Mouse (Mus musculus): Measurements from ENCODE around the gene Zfp800. TPM values are rescaled to one million over a fixed set of nuclear protein-coding genes. Genes with fewer than 3 reads are reported as not detected.

The Zfp800 gene
- polyA plus RNA-seq, 1 experiment from 2014 or later: 17.8 TPM

DNA sequence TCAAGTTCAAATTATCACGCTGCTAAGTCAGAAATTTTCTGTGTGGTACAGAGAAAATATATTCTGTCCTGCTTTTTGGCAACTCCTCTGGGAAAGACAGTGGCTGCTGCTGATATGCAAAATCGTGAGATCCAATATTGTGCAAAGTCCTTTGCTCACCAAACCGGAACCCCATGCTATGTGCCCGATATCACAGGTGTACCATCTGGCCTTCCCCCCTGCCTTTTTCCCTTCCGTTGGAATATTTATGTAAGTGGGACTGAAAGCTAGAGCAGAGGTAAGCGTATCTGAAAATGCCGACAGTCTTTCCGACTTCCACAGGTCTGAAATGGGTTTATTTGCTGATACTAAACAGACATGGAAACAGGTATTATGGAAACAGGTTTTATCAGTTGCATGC is 179.4 kb downstream of the Zfp800 start:
- H3K4me3 ChIP-seq: no peak overlapping the region
- H3K36me3 ChIP-seq (replicated peaks): no peaks in the 10 kb centered on the region
- H3K27me3 ChIP-seq (replicated peaks; ENCODE audit: low read depth, poor library complexity, severe bottlenecking): peaks cover 7% of the 10 kb centered on the region
- 91% methylated on average over 8 of the region's 8 CpGs for WGBS
- no peaks in the 10 kb centered on the region; the same call in 1 of the 2 replicates for H3K4me1 ChIP-seq
- DNase-seq (ENCODE audit: low spot score): no peak
- H3K27ac ChIP-seq (replicated peaks): no peak overlapping the region
- H3K9me3 ChIP-seq: no peaks in the 10 kb centered on the region

- no peaks in the 10 kb centered on the region; the same call in 1 of the 2 replicates for H3K4me1 ChIP-seq
- no peaks in the 10 kb centered on the region for H3K36me3 ChIP-seq (replicated peaks)
- H3K27me3 ChIP-seq (replicated peaks; ENCODE audit: low read depth, poor library complexity, severe bottlenecking): peaks cover 7% of the 10 kb centered on the region
- 2% methylated on average over 87 of the region's 87 CpGs for WGBS
- DNase-seq (ENCODE audit: low spot score): peak; percentile 81
- H3K4me3 ChIP-seq: peak overlapping the region; percentile 70
- no peaks in the 10 kb centered on the region for H3K9me3 ChIP-seq
- H3K27ac ChIP-seq (replicated peaks): peak overlapping the region; percentile 85
Observed at GRCm38 (mm10) chr6:28215268-28215954, 182.4 kb downstream of the Zfp800 start.

- Histone ChIP-seq H3K27me3 (replicated peaks; ENCODE audit: low read depth, poor library complexity, severe bottlenecking) (peaks cover 7% of the 10 kb centered on the region), H3K27ac (replicated peaks) (peak overlapping the region; percentile 85)
Observed at GRCm38 (mm10) chr6:28214658-28215267, 183.0 kb downstream of the Zfp800 start.

DNA sequence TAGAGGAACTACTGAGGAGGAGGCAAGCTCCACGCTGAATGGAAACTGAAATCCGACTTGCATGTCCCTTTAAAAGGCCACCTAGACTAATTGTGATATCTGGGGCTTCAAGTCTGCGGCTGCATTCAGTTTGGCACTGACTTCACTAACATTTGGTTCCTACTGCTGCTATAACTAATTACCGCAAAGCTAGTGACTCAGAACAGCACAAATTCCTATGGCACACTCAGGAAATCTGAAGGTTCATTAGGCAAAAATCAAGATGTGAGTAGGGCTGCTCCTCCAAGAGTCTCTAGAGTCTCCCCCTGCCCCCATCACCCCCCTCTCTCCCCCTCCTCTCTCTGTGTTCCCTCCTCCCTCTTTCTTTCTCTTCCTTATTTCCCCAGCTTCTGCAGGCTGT is 194.4 kb downstream of the Zfp800 start:
- no peak for DNase-seq (ENCODE audit: low spot score)
- WGBS: 55% methylated on average over 4 of the region's 4 CpGs
- H3K27ac ChIP-seq (replicated peaks): no peak overlapping the region
- no peak overlapping the region for H3K4me3 ChIP-seq
- H3K9me3 ChIP-seq: no peaks in the 10 kb centered on the region
- no peaks in the 10 kb centered on the region for H3K4me1 ChIP-seq
- H3K27me3 ChIP-seq (replicated peaks; ENCODE audit: low read depth, poor library complexity, severe bottlenecking): no peaks in the 10 kb centered on the region
- H3K36me3 ChIP-seq (replicated peaks): no peaks in the 10 kb centered on the region

More at GRCm38 (mm10) chr6:28214658-28215267, 183.0 kb downstream of the Zfp800 start:
- no peaks in the 10 kb centered on the region; the same call in 1 of the 2 replicates for H3K4me1 ChIP-seq
- DNase-seq (ENCODE audit: low spot score): peak; percentile 13
- no peaks in the 10 kb centered on the region for H3K9me3 ChIP-seq
- no peaks in the 10 kb centered on the region for H3K36me3 ChIP-seq (replicated peaks)
- peak overlapping the region; percentile 70 for H3K4me3 ChIP-seq
- WGBS: 27% methylated on average over 13 of the region's 13 CpGs

GRCm38 (mm10) chr6:28202833-28203232 is 195.0 kb downstream of the Zfp800 start:
- 56% methylated on average over 6 of the region's 6 CpGs for WGBS
- H3K4me3 ChIP-seq: no peak overlapping the region
- no peak overlapping the region for H3K27ac ChIP-seq (replicated peaks)
- DNase-seq (ENCODE audit: low spot score): no peak
- H3K4me1 ChIP-seq: no peaks in the 10 kb centered on the region
- no peaks in the 10 kb centered on the region for H3K27me3 ChIP-seq (replicated peaks; ENCODE audit: low read depth, poor library complexity, severe bottlenecking)
- H3K9me3 ChIP-seq: no peaks in the 10 kb centered on the region
- no peaks in the 10 kb centered on the region for H3K36me3 ChIP-seq (replicated peaks)

- Histone ChIP-seq H3K27me3 (replicated peaks; ENCODE audit: low read depth, poor library complexity, severe bottlenecking) (no peaks in the 10 kb centered on the region), H3K36me3 (replicated peaks) (no peaks in the 10 kb centered on the region), H3K9me3 (no peaks in the 10 kb centered on the region), H3K4me1 (no peaks in the 10 kb centered on the region), H3K27ac (replicated peaks) (no peak overlapping the region), H3K4me3 (no peak overlapping the region)
- no peak for DNase-seq (ENCODE audit: low spot score)
- 38% methylated on average over 2 of the region's 2 CpGs for WGBS
Observed at GRCm38 (mm10) chr6:28193901-28194300, 203.9 kb downstream of the Zfp800 start.

GRCm38 (mm10) chr6:28191935-28192334 is 205.9 kb downstream of the Zfp800 start:
- no peaks in the 10 kb centered on the region for H3K9me3 ChIP-seq
- no peak overlapping the region for H3K27ac ChIP-seq (replicated peaks)
- no peak for DNase-seq (ENCODE audit: low spot score)
- 93% methylated on average over 2 of the region's 2 CpGs for WGBS
- H3K36me3 ChIP-seq (replicated peaks): no peaks in the 10 kb centered on the region
- H3K4me3 ChIP-seq: no peak overlapping the region
- no peaks in the 10 kb centered on the region for H3K4me1 ChIP-seq
- H3K27me3 ChIP-seq (replicated peaks; ENCODE audit: low read depth, poor library complexity, severe bottlenecking): no peaks in the 10 kb centered on the region

Other genes with a start within 250 kb of the Zfp800 start
- gene Arf5, start 25.6 kb upstream of the Zfp800 start, polyA plus RNA-seq (2016; fragmentation: Nextera tagmentation; extraction: Ambion mirVana): 265 and 287 TPM in 2 replicates
- gene Fscn3, start 29.8 kb upstream of the Zfp800 start, polyA plus RNA-seq (2016; fragmentation: Nextera tagmentation; extraction: Ambion mirVana): 0.08 TPM in 1 of 2 replicates, not detected in the other
- 10.2 and 11.3 TPM in 2 replicates for gene Gcc1, start 30.4 kb upstream of the Zfp800 start, polyA plus RNA-seq (2016; fragmentation: Nextera tagmentation; extraction: Ambion mirVana)
- 0.12 TPM in 1 of 2 replicates, not detected in the other for gene Pax4, start 51.3 kb upstream of the Zfp800 start, polyA plus RNA-seq (2016; fragmentation: Nextera tagmentation; extraction: Ambion mirVana)
- gene Snd1, start 77.1 kb upstream of the Zfp800 start, polyA plus RNA-seq (2016; fragmentation: Nextera tagmentation; extraction: Ambion mirVana): 119 and 127 TPM in 2 replicates

Measured in embryonic facial prominence, embryonic 10.5 days (tissue).